Mouse (Mus musculus): ENCODE results near the gene Khdrbs1. TPM values are rescaled to one million over a fixed set of nuclear protein-coding genes. Genes with fewer than 3 reads are reported as not detected.
"Not testable (repeated sequence)": the region's sequence is repeated elsewhere in the genome, so short reads cannot be mapped to it uniquely, and the experiment has no call there.

The Khdrbs1 gene
- polyA plus RNA-seq, 1 experiment from 2014 or later: 42.9 TPM

DNA sequence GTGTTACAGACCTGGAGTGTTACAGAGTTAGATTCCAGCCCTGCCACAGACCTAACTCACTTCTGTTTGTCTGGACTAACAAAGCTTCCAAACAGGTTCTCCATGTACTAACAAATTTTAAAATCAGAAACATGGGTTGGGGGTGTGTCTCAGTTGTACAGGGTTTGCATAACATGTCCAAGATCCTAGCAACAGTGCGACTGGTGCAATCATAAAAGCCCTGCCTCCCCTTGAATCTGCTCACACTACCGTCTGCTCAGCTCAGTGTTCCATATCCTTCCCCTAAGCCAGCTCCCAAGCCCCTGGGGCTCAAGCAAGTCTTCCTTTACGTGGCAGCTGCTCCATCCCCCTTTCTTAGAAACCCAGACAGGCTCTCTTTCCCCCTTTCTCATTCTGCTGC, 35.4 kb downstream of the Khdrbs1 start:
- no peak for TF ChIP-seq CTCF (IDR thresholded peaks at IDR 0.05)
- TF ChIP-seq EP300 (IDR thresholded peaks at IDR 0.05): no peak
- no peak overlapping the region for H3K4me2 ChIP-seq (replicated peaks; ENCODE audit: low read depth, low read length)
- no peak overlapping the region for H3K4me3 ChIP-seq (ENCODE audit: low read depth, low read length)
- peak; percentile 23 for DNase-seq (ENCODE audit: low spot score)
- no peak for ATAC-seq
- no peaks in the 10 kb centered on the region for H3K27me3 ChIP-seq (replicated peaks; ENCODE audit: insufficient read depth, low read length)
- H3K27ac ChIP-seq (ENCODE audit: low read length): no peak overlapping the region
- peaks cover 6% of the 10 kb centered on the region; the same call in 1 of the 2 replicates for H3K4me1 ChIP-seq (ENCODE audit: insufficient read depth, low read depth, low read length)
- H3K9ac ChIP-seq (replicated peaks; ENCODE audit: low read depth): no peak overlapping the region
- no peaks in the 10 kb centered on the region for H3K9me3 ChIP-seq (ENCODE audit: low read length)
- H3K36me3 ChIP-seq (ENCODE audit: insufficient read depth, low read length): peaks cover 17% of the 10 kb centered on the region; the same call in 1 of the 2 replicates
- 78% methylated on average over 3 of the region's 3 CpGs for WGBS

- 14% methylated on average over 11 of the region's 11 CpGs for WGBS
- TF ChIP-seq EP300 (IDR thresholded peaks at IDR 0.05): no peak
- ATAC-seq (peak; percentile 79), DNase-seq (ENCODE audit: low spot score) (peak; percentile 87)
- H3K27ac ChIP-seq (ENCODE audit: low read length): peak overlapping the region; percentile 43
- H3K27me3 ChIP-seq (replicated peaks; ENCODE audit: insufficient read depth, low read length): no peaks in the 10 kb centered on the region
- H3K4me1 ChIP-seq (ENCODE audit: insufficient read depth, low read depth, low read length): peaks cover 8% of the 10 kb centered on the region; the same call in 1 of the 2 replicates
- no peak overlapping the region for H3K9ac ChIP-seq (replicated peaks; ENCODE audit: low read depth)
- no peak overlapping the region for H3K4me3 ChIP-seq (ENCODE audit: low read depth, low read length)
- peaks cover 8% of the 10 kb centered on the region; the same call in 1 of the 2 replicates for H3K36me3 ChIP-seq (ENCODE audit: insufficient read depth, low read length)
- no peak overlapping the region for H3K4me2 ChIP-seq (replicated peaks; ENCODE audit: low read depth, low read length)
- no peaks in the 10 kb centered on the region for H3K9me3 ChIP-seq (ENCODE audit: low read length)
These were observed 39.6 kb downstream of the Khdrbs1 start for GRCm38 (mm10) chr4:129702454-129702853.

DNA sequence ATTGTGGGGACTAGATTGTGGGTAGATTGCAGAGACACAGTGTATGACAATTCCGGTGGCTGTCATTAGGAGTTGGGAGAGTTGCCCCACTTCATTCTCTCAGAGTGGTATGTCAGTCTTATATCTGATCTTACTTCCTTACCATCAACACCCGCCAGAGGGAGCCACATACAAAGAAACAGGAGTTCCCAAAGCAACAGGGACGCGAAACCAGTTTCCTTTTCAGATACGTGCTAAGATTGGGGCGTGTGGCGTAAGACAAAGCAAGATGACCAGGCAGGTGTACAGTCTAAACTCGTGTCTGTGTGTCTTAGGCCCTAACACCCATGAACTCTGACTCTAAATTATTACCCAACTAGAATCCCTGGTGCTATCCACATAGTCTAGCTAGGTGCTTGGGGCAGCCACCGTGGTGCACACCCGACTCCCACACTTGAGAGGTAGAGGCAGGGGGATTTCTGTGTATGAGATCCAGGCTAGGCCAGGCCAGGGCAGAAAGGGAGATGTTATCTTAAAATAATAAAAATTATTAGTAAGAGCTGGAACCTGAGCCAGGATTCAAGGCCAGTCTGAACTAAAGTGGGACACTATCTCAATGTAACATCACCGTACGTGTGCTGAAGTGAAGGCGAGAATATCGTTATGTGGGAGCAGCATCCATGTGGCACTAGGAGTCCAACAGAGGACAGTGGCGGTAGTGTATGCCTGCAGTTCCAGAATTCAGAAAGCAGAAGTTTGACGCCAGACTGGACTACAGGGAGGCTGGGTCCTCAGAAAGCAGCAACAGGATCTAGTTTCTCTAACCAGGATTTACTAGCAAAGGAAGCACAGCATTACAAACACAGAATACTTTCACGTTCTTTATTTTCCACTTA, 40.4 kb downstream of the Khdrbs1 start:
- H3K4me3 ChIP-seq (ENCODE audit: low read depth, low read length): no peak overlapping the region

GRCm38 (mm10) chr4:129700661-129701060, 41.4 kb downstream of the Khdrbs1 start:
- not testable (repeated sequence) for ATAC-seq; DNase-seq (ENCODE audit: low spot score); H3K27ac ChIP-seq (ENCODE audit: low read length); H3K9ac ChIP-seq (replicated peaks; ENCODE audit: low read depth); H3K4me1 ChIP-seq (ENCODE audit: insufficient read depth, low read depth, low read length); H3K4me3 ChIP-seq (ENCODE audit: low read depth, low read length); H3K36me3 ChIP-seq (ENCODE audit: insufficient read depth, low read length); H3K27me3 ChIP-seq (replicated peaks; ENCODE audit: insufficient read depth, low read length); H3K4me2 ChIP-seq (replicated peaks; ENCODE audit: low read depth, low read length); H3K9me3 ChIP-seq (ENCODE audit: low read length)
- 82% methylated on average over 6 of the region's 6 CpGs for WGBS

More for the DNA sequence above, 40.4 kb downstream of the Khdrbs1 start:
- no peaks in the 10 kb centered on the region for H3K9me3 ChIP-seq (ENCODE audit: low read length)
- H3K4me1 ChIP-seq (ENCODE audit: insufficient read depth, low read depth, low read length): peaks cover 8% of the 10 kb centered on the region; the same call in 1 of the 2 replicates
- no peaks in the 10 kb centered on the region for H3K27me3 ChIP-seq (replicated peaks; ENCODE audit: insufficient read depth, low read length)
- H3K4me2 ChIP-seq (replicated peaks; ENCODE audit: low read depth, low read length): peak overlapping the region; percentile 45
- TF ChIP-seq CTCF (IDR thresholded peaks at IDR 0.05): peak; percentile 92
- peak; percentile 32; the same call in 1 of the 2 replicates for TF ChIP-seq EP300 (IDR thresholded peaks at IDR 0.05)
- H3K36me3 ChIP-seq (ENCODE audit: insufficient read depth, low read length): peaks cover 8% of the 10 kb centered on the region; the same call in 1 of the 2 replicates
- WGBS: 44% methylated on average over 17 of the region's 17 CpGs
- no peak overlapping the region for H3K9ac ChIP-seq (replicated peaks; ENCODE audit: low read depth)
- ATAC-seq (peak; percentile 38), DNase-seq (ENCODE audit: low spot score) (peak; percentile 95)
- peak overlapping the region; percentile 43; the same call in 1 of the 2 replicates for H3K27ac ChIP-seq (ENCODE audit: low read length)

GRCm38 (mm10) chr4:129700216-129700615, 41.9 kb downstream of the Khdrbs1 start:
- H3K4me2 ChIP-seq (replicated peaks; ENCODE audit: low read depth, low read length): no peak overlapping the region
- TF ChIP-seq CTCF (IDR thresholded peaks at IDR 0.05) (no peak), EP300 (IDR thresholded peaks at IDR 0.05) (no peak)
- peaks cover 11% of the 10 kb centered on the region for H3K4me1 ChIP-seq (ENCODE audit: insufficient read depth, low read depth, low read length)
- DNase-seq (ENCODE audit: low spot score) (no peak), ATAC-seq (no peak)
- no peaks in the 10 kb centered on the region for H3K27me3 ChIP-seq (replicated peaks; ENCODE audit: insufficient read depth, low read length)
- 65% methylated on average over 1 of the region's 1 CpGs for WGBS
- no peak overlapping the region for H3K9ac ChIP-seq (replicated peaks; ENCODE audit: low read depth)
- H3K9me3 ChIP-seq (ENCODE audit: low read length): no peaks in the 10 kb centered on the region
- H3K27ac ChIP-seq (ENCODE audit: low read length): no peak overlapping the region
- H3K4me3 ChIP-seq (ENCODE audit: low read depth, low read length): no peak overlapping the region
- H3K36me3 ChIP-seq (ENCODE audit: insufficient read depth, low read length): peaks cover 3% of the 10 kb centered on the region; the same call in 1 of the 2 replicates

DNA sequence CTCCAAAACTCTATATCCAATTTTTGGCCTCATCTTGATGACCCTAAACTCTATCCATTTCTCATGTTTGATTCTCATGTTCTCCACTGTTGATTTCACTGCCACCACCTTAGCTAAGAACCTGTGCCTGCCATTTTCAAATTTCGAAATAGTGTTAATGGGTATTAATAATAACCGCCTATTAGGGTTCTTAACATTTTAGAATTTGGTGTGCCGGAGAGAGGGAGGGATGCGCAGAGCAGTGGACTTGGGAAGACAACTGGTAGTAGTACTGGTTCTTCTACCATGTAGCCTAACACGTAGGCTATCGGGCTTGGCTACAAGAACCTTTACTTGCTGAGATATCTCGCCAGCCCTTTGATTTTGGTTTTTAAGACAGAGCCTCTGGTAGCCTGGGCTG, 44.9 kb downstream of the Khdrbs1 start:
- H3K36me3 ChIP-seq (ENCODE audit: insufficient read depth, low read length): 0 out of 2 replicates have a peak, but pooled peaks cover 4% of the 10 kb centered on the region
- H3K4me2 ChIP-seq (replicated peaks; ENCODE audit: low read depth, low read length): peak overlapping the region; percentile 75
- no peak for ATAC-seq
- DNase-seq (ENCODE audit: low spot score): no peak
- no peaks in the 10 kb centered on the region for H3K9me3 ChIP-seq (ENCODE audit: low read length)
- TF ChIP-seq EP300 (IDR thresholded peaks at IDR 0.05) (no peak), CTCF (IDR thresholded peaks at IDR 0.05) (no peak)
- H3K4me3 ChIP-seq (ENCODE audit: low read depth, low read length): peak overlapping the region; percentile 71
- 79% methylated on average over 7 of the region's 7 CpGs for WGBS
- H3K27ac ChIP-seq (ENCODE audit: low read length): no peak overlapping the region
- H3K9ac ChIP-seq (replicated peaks; ENCODE audit: low read depth): no peak overlapping the region
- no peaks in the 10 kb centered on the region for H3K27me3 ChIP-seq (replicated peaks; ENCODE audit: insufficient read depth, low read length)
- peaks cover 9% of the 10 kb centered on the region; the same call in 1 of the 2 replicates for H3K4me1 ChIP-seq (ENCODE audit: insufficient read depth, low read depth, low read length)

Data from lung, postnatal 0 days (tissue).